Mouse (Mus musculus) embryonic facial prominence, embryonic 14.5 days (tissue): Measurements from ENCODE around the gene Tex13c1. TPM values are rescaled to one million over a fixed set of nuclear protein-coding genes. Genes with fewer than 3 reads are reported as not detected.

Experiments
- ATAC-seq: fragments of 200-750 bp; cut with Nextera tagmentation; 2 replicates; pipeline ENCODE4 v1.8.0; 2017; ENCODE audit warnings: low read depth, moderate number of reproducible peaks, moderate TSS enrichment
- DNase-seq: peaks from one replicate; pipeline ENCODE4 v3.0.0-alpha.2; 2015; ENCODE audit warnings: low spot score
- H3K27ac ChIP-seq: fragments of 300-500 bp; sonication (generic); replicated peaks from 2 replicates; pipeline ENCODE4 v1.5.1; 2014; ENCODE audit warnings: low read depth, mild to moderate bottlenecking, low read length, moderate library complexity
- H3K27me3 ChIP-seq: fragments of 300-500 bp; sonication (generic); replicated peaks from 2 replicates; pipeline ENCODE4 v1.6.1; 2014; ENCODE audit warnings: low read length; ENCODE audit not compliant: control insufficient read depth, insufficient read depth
- H3K36me3 ChIP-seq: fragments of 300-500 bp; sonication (generic); 2 replicates; pipeline ENCODE4 v1.6.1; 2014; ENCODE audit warnings: low read length, mixed read lengths; ENCODE audit not compliant: control insufficient read depth, insufficient read depth
- H3K4me1 ChIP-seq: fragments of 300-500 bp; sonication (generic); 2 replicates; pipeline ENCODE4 v1.6.1; 2014; ENCODE audit warnings: antibody characterized with exemption, low read length; ENCODE audit not compliant: control insufficient read depth, insufficient read depth
- H3K4me2 ChIP-seq: fragments of 300-500 bp; sonication (generic); 2 replicates; pipeline ENCODE4 v1.6.1; 2014; ENCODE audit warnings: low read depth, mild to moderate bottlenecking, low read length, moderate library complexity, mixed read lengths
- H3K4me3 ChIP-seq: fragments of 300-500 bp; sonication (generic); 2 replicates; pipeline ENCODE4 v1.5.1; 2014; ENCODE audit warnings: low read depth, mild to moderate bottlenecking, low read length
- H3K9ac ChIP-seq: fragments of 300-500 bp; sonication (generic); 2 replicates; pipeline ENCODE4 v1.6.1; 2014; ENCODE audit warnings: low read depth, mild to moderate bottlenecking, low read length, moderate library complexity, mixed read lengths
- H3K9me3 ChIP-seq: fragments of 300-500 bp; sonication (generic); 2 replicates; pipeline ENCODE4 v1.6.1; 2016; ENCODE audit warnings: low read length; ENCODE audit not compliant: control insufficient read depth
- WGBS: fragments of 180-500 bp; shearing (Covaris S2); extraction: QIAGEN DNeasy Blood & Tissue Kit; methylation state at CpG from one replicate; pipeline ENCODE4 v1.1.7; 2014; 5-methylcytosine and 5-hydroxymethylcytosine counted together
- polyA plus RNA-seq: library from polyadenylated mRNA; unstranded; fragments of >200 nt; fragmentation: Nextera tagmentation; extraction: Ambion mirVana; gene quantifications from 2 replicates; pipeline ENCODE4 v1.2.1, GENCODE M21; 2014

Gene Tex13c1
- not detected in 2 replicates for polyA plus RNA-seq

GRCm38 (mm10) chrX:43590860-43591259 lies at the start of gene Tex13c1:
Gene Tex13c1, plus strand, starts transcription at chrX:43591160.
- Histone ChIP-seq H3K4me3 (no peak within 1 kb of the TSS), H3K36me3 (no peaks in the 10 kb centered on the region), H3K27me3 (no peaks in the 10 kb centered on the region), H3K9me3 (no peaks in the 10 kb centered on the region), H3K4me2 (no peak within 1 kb of the TSS), H3K27ac (no peak within 1 kb of the TSS), H3K4me1 (no peaks in the 10 kb centered on the region), H3K9ac (no peak within 1 kb of the TSS)
- WGBS = 86% methylated on average over 3 of the region's 3 CpGs
- no peak for ATAC-seq
- no peak for DNase-seq

Other genes with a start within 250 kb of the Tex13c1 start
- 2.1 and 2.6 TPM in 2 replicates for gene Tenm1, start 162.0 kb upstream of the Tex13c1 start, polyA plus RNA-seq